Comparison of ENCODE assay signal across 10 mouse cellular contexts in the genomic region with DNA sequence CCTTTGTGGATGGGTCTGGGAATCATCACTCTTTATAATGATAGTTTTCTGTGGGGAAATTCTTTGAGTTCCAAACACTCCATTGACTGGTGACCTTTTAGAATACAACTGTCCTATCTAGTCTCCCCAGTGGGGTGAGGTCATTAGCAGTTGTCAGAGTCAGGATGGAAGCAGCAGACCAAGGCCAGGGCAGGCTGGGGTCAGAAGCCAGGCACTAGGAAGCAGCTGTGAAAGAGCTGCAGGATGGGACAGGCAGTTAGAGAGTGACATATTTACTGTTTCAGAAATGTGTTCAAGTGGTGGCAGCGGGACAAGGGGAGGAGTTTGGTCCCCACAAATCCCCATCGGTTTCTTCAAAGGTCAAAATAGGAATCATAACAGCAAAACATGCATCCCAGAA.
A peak's percentile ranks its signal among the peaks of the same experiment; 100 is the strongest.
DNase-seq lines count a peak whose midpoint lies in the region; ATAC-seq and TF ChIP-seq lines count a peak whose summit lies in the region.
"Had no signal": no experiment of that assay in that cellular context is flagged by ENCODE, and none has a peak within 500 bp of the region (broad histone marks: within the 10 kb centered on the region; RNA-seq: fewer than 3 reads in every experiment).

No protein-coding gene starts in this region.

- peaks cover 13% of the 10 kb centered on the region for H3K4me1 ChIP-seq in lung, embryonic 14.5 days (ENCODE audit: insufficient read depth)
- H3K4me1 ChIP-seq: liver, embryonic 15.5 days had no signal

- H3K9me3 ChIP-seq in lung, embryonic 14.5 days (ENCODE audit: low read depth, low read length) = no peaks in the 10 kb centered on the region
- H3K9me3 ChIP-seq: heart, embryonic 15.5 days; liver, embryonic 15.5 days had no signal

- TF ChIP-seq CTCF in lung, embryonic 14.5 days (IDR thresholded peaks at IDR 0.05; ENCODE audit: low read depth) = no peak

- H3K36me3 ChIP-seq in lung, embryonic 14.5 days (ENCODE audit: insufficient read depth) = no peaks in the 10 kb centered on the region
- H3K36me3 ChIP-seq: heart, embryonic 15.5 days; liver, embryonic 15.5 days had no signal

- intact Hi-C loops in heart, postnatal 36 days (cut with DNase I) = no loop called here

- H3K9ac ChIP-seq in lung, embryonic 14.5 days = no peak overlapping the region
- H3K9ac ChIP-seq: heart, embryonic 15.5 days; liver, embryonic 15.5 days had no signal

- H3K27ac ChIP-seq in lung, embryonic 14.5 days (ENCODE audit: low read depth) = no peak overlapping the region
- H3K27ac ChIP-seq: heart, embryonic 15.5 days; liver, embryonic 15.5 days had no signal

- WGBS in lung, embryonic 14.5 days = 34% methylated on average over 2 of the region's 2 CpGs

- no peak overlapping the region for H3K4me2 ChIP-seq in lung, embryonic 14.5 days
- H3K4me2 ChIP-seq: heart, embryonic 15.5 days; liver, embryonic 15.5 days had no signal

- peak; percentile 84 for ATAC-seq in lung, embryonic 14.5 days (ENCODE audit: insufficient read depth)

- DNase-seq in adrenal gland, adult 2 months = peak; percentile 63
- peak; percentile 60 for DNase-seq in embryo, embryonic 10.5 days (ENCODE audit: low spot score)
- DNase-seq in heart, postnatal 36 days = peak; percentile 26 to 31
- DNase-seq in lung, embryonic 14.5 days = peak; percentile 65
- DNase-seq in cerebellum, postnatal 4 days (ENCODE audit: low spot score in 2 of 2) = no peak
- DNase-seq in cerebellum, adult 11-12 months = no peak
- DNase-seq in testis, postnatal 10 days (ENCODE audit: low spot score) = no peak
- DNase-seq: cerebellum, adult 9-10 months had no signal

- H3K4me3 ChIP-seq in lung, embryonic 14.5 days (ENCODE audit: low read depth, low read length) = no peak overlapping the region
- H3K4me3 ChIP-seq: heart, embryonic 15.5 days; liver, embryonic 15.5 days had no signal

- H3K27me3 ChIP-seq in lung, embryonic 14.5 days (ENCODE audit: insufficient read depth, low read length) = no peaks in the 10 kb centered on the region
- H3K27me3 ChIP-seq: heart, embryonic 15.5 days; liver, embryonic 15.5 days had no signal

Comparison
In these comparisons a context has a peak if more than half of its experiments do, and no peak if none do; other contexts are left out.
1. DNase-seq: peak in adrenal gland, adult 2 months (single experiment), embryo, embryonic 10.5 days (single experiment), heart, postnatal 36 days (2 of 2) and lung, embryonic 14.5 days (single experiment); none in cerebellum, postnatal 4 days (0 of 2), cerebellum, adult 11-12 months (single experiment) and testis, postnatal 10 days (single experiment).